Mouse (Mus musculus): ENCODE measurements around the gene 1700042G07Rik.

Gene 1700042G07Rik

DNA sequence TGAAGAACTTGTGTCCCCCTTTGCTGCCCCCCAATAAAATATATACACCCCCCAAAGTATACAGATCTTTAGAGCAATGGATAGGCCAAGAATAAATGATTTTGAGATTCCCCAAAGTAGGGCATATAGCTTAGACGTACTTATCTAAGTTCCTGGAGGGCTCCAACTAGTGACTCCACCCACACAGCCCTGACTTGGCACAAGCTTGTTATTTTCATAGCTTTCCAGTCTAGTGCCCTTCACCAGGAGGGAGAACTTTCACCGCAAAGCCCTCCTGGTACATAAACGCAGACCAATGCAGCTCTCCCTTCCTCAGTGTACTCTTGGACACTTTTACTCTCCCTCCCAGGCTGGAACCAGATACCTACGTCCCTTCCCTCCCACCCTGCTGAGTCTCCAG, 11.0 kb upstream of the 1700042G07Rik start:
- in situ Hi-C loops (cut with MboI, MseI) = no loop called here

DNA sequence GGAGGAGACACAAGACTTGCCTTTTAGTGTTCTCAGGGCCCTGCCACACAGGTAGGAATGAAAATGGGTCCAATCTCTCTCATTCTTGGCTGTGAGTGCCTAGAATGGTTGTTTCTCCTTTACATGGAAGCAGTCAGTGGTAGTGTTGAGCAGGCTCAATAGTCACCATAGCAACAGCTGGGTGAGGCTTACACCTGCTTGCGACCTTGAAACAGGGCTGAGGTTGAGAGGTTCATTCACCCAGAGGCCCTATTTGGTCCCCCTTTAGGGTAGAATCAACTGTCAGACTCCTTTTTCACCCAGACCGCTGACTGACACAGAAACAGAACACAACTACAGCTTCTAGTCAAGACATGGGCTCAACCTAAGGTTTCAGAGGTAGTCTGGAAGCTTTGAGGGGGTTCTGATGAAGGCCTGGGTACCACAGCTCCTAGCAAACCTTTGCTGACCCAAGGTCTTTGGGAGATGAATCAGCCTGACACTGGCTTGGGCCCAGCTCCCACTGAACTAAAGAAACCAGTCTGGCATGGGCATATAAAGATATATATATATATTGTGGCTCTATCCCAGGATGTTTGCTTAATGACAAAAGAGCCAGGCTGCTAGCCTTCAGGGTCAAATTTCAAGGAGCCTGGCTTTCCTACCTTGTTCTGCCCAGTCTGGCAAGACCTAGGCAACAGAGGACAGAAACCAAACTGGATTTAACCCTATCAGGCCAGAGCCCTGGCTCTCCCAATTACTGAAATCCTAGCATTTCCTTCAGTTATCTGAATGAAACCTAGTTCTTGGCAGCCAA, 8.2 kb upstream of the 1700042G07Rik start:
- in situ Hi-C loops (cut with MboI, MseI) = loop anchor here (5.0 kb wide), 1 partner anchor 67 kb away; no protein-coding TSS in a partner anchor

DNA sequence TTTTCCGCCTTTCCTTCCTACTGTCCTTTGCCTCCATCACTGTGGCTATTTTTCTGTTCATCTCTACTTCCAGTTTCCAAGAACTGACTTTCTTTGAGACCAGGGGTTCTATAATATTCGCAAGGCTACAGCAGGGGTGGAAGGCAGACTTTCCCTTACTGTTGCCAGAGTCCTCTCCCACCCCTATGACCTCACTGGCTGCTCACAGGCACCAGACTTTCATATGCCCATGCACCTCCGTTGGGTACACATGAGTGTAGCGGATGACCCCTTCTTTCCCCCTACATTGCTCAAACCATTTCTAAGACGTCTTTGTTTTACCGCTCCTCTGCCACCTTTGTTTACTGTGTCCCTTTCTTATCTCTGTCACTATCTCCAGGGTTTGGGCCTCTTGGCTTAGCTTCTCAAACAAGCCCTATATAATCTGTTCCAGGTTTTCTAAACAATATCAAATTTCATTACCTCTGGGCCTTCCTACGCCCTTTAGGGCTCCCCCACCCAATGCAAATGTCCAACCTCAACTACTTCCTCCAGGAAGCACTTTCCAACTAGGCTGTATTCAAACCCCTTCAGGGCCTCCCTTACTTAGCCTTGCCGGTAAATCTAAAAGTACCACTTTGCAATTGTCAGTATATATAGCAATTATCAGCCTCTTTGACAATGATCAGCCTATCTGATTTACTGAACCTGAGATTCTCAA, 7.3 kb upstream of the 1700042G07Rik start:
- in situ Hi-C loops (cut with MboI, MseI) = loop anchor here (5.0 kb wide), 1 partner anchor 66 kb away; no protein-coding TSS in a partner anchor

DNA sequence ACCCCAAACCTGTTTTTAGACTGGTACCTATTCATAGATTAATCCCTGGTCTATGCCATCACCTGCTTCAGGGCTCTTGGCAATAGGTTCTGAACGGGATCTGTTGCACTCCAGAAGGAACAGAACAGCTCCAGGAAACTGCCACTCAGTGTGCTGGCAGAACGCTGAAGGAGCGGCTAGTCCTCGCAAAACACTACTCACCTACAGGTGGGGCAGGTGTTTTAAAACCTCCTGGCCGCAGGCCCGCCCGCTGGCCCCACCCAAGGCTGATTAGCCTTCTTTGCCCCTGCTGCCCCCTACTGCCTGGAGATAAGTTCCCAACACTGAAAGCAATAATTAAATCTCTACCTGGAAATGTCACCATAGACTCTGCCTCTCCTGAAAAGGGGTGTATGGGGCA, 5.8 kb upstream of the 1700042G07Rik start, which contains the start of gene Tspan1:
TSS of gene Tspan1 (minus strand) at position 198 of the 400 bp plus-strand sequence.
- in situ Hi-C loops (cut with MboI, MseI) = loop anchor here (5.0 kb wide), 1 partner anchor 65 kb away; no protein-coding TSS in a partner anchor

DNA sequence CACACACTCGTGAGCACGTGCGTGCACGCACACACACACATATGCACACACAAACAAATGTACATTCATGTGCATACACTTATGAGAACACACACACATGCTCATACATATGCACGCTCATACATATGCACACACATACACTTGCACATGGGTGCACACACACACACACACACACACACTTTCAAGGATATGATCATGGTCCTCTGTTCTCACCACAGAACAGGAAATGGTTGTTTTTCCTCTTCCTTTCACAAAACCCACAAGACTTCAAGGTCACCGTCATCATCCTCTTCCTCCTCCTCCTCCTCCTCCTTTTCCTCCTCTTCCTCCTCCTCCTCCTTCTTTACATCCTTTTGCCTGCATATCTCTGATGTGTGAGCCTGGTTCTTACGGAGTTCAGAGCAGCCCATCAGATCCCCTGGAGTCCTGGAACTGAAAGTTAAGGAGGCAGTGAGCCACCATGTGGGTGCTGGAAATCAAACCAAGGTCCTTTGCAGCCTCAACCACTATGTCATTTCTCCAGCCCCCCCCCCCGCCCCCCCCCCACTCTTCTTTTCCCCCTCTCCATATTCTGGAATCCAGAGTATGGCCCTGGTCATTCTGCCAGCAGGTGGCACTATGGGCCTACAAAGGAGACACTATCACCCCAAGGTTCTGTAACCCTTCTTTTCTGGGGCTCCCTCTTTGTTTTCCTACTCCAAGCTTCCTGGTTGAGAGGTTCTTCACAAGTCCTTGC, 4.4 kb upstream of the 1700042G07Rik start:
- in situ Hi-C loops (cut with MboI, MseI) = loop anchor here (5.0 kb wide), 1 partner anchor 64 kb away; no protein-coding TSS in a partner anchor

DNA sequence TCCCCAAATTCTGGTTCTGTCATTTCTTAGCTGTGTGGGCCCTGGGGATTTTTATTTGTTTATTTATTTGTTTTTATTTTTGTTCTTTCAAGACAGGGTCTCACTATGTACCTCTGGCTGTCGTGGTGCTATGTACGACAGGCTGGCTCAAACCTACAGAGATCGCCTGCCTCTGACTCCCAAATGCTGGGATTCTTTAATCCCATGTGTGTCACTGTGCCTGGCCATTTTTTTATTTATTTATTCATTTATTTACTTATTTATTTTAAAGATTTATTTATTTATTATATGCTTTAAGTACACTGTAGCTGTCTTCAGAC, 3.9 kb upstream of the 1700042G07Rik start:
- in situ Hi-C loops (cut with MboI, MseI) = loop anchor here (5.0 kb wide), 1 partner anchor 63 kb away; no protein-coding TSS in a partner anchor

DNA sequence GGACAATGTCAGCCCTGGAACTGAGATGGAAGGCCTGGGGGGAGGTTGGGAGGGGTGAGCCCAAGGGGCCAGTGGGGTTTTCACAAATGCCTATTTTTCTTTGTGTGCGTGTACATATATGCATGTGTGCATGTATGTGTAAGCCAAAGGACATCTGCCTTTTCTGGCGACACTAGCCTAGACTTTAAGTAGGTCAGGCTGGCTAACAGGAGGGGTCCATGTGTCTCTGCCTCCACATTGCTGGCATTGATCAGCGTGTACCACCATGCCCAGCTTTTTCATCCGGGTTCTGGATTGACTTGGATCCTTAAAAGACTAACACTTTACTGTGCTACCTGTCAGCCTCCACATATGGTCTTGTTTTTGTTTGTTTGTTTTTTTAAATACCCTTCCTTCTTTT, 580 bp downstream of the 1700042G07Rik start:
- in situ Hi-C loops (cut with MboI, MseI) = no loop called here

DNA sequence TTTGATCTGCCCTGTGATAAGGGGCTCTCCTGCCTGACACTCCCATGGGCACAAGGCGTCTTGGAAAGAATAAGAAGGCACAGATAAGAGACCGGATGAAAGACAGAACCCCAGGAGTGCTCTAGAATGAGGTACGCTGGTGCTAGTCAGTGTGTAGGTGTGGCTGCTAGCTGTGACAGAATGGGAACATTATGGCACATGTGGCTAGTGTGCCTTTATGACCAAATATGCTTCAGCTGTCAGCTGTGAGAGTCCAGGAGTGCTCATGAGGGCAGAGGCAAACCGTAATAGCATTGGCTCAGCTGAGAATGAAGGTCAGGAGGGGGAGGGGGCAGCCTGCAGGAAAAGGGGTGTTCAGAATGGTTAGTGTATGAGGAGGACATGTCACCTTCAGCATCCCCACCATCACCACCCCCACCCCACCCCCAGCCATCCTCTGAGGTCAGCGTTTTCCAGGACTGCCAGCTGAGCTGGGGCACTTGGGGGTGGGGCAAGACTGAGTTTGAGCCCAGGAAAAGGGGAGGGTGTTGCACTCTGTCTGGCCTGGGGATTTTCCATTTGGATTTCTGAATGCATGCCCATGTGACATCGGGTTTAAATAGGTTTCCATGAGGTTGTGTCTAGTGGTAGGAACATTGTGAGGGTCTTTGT, 1.4 kb downstream of the 1700042G07Rik start:
- in situ Hi-C loops (cut with MboI, MseI) = no loop called here

DNA sequence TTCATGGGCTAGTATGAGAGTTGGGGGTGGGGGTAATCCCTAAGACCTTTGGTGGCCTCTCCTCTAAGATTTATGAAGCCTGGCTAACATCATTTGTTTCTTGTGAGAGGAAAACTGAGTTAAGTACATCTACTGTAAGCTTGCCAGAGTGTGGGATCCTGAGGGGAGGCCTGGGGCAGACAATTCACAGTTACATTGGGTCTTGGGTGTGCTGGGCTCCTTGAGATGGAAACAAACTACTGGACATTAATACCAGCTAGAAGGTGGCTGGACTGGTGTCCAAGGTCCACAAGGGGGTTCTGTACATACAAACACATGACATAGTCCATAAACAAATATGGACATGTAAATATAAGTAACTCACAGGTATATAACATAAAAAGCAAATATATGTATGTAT, 2.0 kb downstream of the 1700042G07Rik start:
- in situ Hi-C loops (cut with MboI, MseI) = no loop called here

DNA sequence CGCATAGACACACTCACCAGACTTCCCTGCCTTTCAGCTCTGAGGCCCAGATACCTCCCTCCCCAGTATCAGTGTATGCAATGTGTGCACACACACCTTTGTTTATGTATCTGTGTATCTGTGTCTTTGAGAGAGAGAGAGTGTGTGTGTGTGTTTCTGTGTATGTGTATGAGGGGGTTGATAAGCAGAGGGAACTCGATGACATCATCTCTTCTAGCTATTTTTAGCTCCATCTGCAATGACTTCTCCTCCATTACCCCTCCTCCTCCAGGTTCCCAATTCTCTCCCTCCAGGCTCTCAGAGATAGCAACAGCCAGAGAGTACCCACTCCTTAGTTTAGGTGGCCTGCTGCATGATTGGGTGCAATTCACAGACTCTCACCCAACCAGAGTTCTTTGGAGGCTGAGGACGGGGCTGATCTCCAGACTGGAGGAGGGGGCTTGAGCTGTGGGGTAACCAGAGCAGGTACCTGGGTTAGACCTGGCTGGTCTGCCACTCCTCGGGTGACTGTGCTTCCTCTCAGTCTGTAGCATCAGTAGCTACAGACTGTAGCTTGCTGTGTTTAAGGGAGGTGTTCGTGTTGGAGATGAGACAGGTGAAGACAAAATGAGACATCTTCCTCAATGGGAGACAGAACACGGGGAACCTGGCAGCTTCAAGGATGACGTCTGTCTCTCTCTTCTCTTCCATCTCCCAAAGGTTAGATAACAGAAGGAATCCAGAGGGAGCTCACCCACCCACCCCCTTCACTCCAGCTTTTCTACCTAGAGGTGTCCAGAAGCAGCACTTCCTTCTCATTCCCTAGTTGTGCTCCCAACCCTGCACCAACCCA, 2.8 kb downstream of the 1700042G07Rik start:
- in situ Hi-C loops (cut with MboI, MseI) = no loop called here

DNA sequence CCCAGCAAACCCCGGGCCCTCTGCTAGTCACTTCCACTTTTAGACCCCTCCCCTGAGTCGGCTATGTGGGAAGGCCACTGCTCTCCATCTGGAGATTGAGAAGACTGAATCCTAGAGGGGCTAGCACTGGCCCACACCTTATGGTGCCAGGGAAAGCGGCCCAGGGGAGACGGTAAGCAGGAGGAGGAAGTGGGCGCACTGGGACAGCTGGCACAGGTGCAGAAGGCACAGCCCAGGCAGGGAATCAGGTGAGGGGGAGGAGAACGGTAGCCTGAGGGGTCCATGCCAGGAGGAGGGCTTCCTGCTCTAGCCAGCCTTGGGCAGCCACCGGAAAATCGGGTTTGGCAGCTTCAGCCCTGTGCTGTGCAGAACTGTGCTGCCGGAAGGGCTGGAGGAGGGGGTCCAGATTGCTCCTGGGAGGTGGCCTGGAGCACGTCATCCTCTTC, 3.4 kb downstream of the 1700042G07Rik start:
- in situ Hi-C loops (cut with MboI, MseI) = no loop called here

DNA sequence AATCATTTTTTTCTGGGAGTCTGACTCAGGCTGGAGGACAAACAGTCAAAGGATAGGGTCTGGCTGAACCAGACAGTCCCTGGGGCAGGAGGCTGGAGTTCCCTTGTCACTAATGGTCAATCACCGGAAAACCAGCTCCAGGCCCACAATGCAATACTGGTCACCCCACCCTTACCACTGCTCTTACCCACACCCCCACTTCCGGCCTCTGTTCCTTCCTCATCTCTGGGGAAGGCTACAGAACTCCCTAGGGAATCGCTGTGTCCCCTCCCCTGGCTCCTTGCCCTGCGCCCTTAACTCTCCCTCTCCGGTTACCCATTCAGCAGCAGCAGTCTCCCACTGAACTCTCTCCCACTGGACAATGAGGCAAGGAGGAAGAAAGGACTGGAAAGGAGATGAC, 4.0 kb downstream of the 1700042G07Rik start:
- in situ Hi-C loops (cut with MboI, MseI) = no loop called here

DNA sequence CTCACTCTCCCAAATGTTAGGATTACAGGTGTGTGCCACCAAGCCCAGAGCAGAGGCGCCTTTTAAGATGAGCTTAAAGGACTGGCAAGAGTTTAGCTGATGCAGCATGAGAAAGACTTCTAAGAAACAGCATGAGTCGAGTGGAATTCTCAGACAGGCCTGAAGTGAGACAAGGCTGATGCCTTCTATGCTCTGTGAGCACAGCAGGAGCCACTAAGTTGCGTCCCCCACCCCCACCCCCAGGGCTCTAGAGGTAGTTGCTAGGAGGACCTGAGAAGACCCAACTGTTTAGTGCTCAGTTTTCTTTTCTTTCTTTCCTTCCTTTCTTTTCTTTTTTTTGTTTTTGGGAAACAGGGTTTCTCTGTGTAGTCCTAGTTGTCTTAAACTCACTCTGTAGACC, 8.9 kb downstream of the 1700042G07Rik start:
- in situ Hi-C loops (cut with MboI, MseI) = no loop called here

DNA sequence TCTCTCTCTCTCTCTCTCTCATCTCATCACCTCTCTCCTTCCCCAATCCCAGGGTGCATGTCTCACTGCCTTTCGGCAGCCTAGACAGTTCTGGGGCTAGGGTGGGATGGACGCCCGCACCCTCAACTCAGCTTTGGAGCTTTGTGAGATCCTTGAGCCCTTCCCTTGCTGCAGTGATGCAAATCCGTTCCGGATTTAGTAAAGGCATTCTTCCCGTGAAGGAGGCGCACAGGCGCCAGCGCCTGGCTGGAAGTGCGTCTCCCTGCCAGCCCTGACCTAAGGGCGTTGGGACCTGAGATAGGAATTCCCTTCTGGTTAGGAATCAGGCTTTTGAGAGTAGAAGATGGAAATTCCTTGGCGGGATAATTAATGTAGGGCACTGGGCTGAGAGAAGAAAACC, 9.6 kb downstream of the 1700042G07Rik start:
- in situ Hi-C loops (cut with MboI, MseI) = no loop called here

DNA sequence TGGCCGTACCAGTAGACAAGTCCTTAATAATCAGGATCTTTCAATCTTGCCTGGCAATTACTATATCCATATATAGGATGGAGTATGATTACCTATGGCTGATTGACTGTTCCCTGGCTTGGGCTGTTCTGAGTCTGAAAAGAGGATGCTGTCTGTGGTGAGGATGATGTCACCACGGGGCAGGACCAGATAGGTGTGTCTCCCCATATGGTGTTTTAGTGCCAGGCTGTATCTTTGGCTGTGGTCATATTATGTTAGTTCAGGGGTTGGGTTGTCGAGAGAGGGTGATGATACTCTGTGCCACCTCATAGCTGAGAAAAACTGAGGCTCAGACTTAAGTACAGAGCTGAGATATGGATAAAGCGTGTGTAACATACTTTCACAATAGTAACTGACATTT, 11.9 kb downstream of the 1700042G07Rik start:
- in situ Hi-C loops (cut with MboI, MseI) = no loop called here

DNA sequence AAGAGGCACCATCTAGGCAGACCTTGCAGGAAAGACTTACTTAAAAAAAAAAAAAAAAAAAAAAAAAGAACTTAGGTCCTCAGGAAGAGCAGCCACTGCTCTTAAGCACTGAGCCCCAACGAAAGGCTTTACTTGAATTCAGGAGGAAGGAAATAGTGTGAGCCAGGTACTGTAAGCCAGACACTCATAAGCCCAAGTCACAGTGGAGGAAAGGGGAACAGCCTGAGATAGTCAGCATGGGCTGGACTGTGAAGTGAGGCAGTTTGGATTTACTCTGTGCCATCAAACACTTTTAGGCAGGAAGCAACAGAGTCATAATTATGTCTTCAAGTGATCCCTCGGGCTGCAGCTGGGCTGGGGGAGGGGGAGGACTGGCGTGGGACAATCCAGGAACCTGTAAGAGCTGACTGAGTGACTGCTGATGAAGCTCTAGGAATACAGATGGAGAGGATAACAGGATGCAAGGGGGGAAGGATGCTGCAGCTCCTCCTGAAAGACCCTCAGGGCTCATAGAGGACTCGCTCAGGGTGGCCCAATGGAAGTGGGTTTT, 19.2 kb downstream of the 1700042G07Rik start:
- in situ Hi-C loops (cut with MboI, MseI) = no loop called here

DNA sequence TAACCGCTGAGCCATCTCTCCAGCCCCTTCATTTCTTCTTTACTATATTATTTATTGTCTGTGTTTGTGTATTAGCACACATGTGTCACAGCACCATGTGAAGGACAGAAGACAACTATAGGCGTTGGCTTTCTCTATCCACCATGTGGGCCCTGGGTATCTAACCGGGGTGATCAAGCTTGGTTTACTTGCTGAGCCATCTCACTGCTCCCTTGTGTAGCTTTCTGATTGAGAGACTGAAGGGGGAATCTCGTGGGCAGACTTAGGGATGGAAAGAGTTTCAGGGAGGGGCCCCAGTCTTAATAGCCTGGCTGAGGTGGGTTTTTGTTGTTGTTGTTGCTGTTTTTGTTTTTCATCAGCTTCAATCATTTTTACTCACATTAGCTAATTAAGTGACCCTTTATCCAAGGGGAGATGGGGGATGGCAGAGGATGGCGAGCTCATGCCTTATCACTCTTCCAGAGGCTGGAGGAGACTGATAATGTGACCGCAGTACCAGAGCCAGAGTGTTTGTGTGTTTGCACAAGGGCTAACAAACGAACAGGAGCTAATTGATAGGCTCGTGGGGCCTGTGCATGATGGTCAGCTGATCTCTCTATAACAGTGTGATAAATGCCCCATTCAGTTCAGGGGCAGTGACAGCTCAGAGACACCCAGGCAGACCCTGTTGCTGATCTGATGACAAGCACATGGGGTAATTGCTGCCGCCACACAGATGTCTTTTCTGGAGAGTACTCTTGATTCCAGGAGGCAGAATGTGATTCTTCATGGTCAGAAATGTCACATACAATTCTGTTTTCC, 20.6 kb downstream of the 1700042G07Rik start:
- in situ Hi-C loops (cut with MboI, MseI) = no loop called here

DNA sequence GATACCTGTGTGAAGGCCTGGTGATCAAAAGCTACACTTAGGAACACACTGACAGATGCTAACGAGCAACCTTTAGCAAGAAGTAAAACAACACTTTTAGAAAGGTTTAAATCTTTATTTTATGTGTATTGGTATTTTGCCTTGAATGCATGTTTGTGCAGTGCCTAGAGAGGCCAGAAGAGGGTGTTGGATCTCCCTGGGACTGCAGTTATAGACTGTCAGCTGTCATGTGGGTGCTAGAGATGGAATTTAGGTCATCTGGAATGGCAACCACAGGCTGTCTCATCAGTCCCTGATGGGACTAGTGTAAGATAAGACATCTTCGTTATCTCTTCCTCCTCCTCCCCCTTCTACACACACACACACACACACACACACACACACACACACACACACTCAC, 25.2 kb downstream of the 1700042G07Rik start:
- in situ Hi-C loops (cut with MboI, MseI) = no loop called here

DNA sequence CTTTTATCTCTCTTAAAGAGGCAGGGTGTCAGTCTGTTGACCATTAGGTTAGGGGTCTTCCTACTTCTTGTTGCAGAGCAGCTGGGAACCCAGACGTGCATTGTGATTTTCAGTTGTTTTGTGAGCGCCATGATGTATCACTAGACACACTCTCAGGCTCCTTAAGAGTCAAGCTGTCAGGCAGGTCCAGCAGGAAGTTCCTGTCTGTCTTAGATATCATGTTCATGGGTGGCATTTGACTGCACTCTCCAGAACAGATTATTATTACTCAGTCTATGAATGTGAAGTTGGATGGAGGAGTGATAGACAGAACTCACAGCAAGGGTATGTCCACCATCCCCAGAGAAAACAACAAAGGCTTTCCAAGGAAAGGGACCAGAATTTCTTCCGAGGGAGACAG, 31.2 kb downstream of the 1700042G07Rik start:
- in situ Hi-C loops (cut with MboI, MseI) = no loop called here

DNA sequence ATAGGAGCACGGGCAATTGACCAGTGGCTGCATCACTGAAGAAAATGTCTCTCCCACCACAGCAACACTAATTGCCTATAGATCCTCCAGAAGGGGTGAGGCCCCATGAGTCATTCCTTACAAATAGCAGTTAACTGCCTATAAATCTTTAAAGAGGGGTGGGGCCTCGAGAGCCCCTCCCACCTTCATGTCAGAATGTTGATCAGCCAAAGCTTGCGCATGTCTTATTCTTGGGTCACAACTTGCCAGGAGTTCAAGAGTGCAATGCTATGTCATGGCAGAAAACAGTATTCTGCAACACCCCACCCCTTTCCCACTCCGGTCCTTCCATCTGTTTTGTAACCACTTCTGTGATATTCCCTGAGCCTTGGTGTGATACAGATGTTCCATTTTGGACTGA, 33.4 kb downstream of the 1700042G07Rik start:
- in situ Hi-C loops (cut with MboI, MseI) = no loop called here

Data from regulatory T cell (primary cell).